Mouse (Mus musculus) lung, postnatal 0 days (tissue): ENCODE results near the gene Grhl3.

Source experiments
- CTCF ChIP-seq: IDR thresholded peaks from 2 replicates; pipeline ENCODE4 v1.5.1; 2016; ENCODE audit warnings: antibody characterized with exemption, mild to moderate bottlenecking
- EP300 ChIP-seq: IDR thresholded peaks from 2 replicates; pipeline ENCODE4 v1.6.1; 2016; ENCODE audit warnings: antibody characterized with exemption, mild to moderate bottlenecking, control low read depth

DNA sequence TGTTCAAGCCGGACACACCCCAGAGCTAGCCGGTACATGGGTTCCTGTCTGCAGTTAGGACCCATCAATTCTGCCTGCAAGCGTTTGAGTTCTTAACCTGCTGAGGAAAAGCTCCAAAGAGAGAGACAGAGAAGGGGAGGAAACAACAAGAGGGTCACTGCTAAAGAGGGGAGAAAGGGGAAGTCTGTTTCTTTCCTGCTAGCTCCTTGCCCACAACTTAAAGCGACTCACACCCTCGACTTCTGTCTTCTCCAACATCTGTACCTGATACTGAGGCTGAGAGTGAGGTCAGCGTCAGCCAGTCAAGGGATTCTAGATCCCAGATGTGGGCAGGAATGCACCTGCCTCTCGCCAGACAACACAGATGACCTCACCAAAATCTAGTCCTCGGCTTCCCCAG, 1.2 kb downstream of the Grhl3 start:
- TF ChIP-seq CTCF, result no peak
- TF ChIP-seq EP300, result no peak
